Mouse (Mus musculus) lung, embryonic 14.5 days (tissue): ENCODE results near the gene Adarb2. TPM values are rescaled to one million over a fixed set of nuclear protein-coding genes. Genes with fewer than 3 reads are reported as not detected.

Experiments used
- ATAC-seq: fragments of 200-750 bp; cut with Nextera tagmentation; 2 replicates; pipeline ENCODE4 v1.8.0; 2017; ENCODE audit warnings: mild to moderate bottlenecking, moderate TSS enrichment, moderate library complexity; ENCODE audit not compliant: insufficient read depth
- DNase-seq: peaks from one replicate; pipeline ENCODE4 v3.0.0-alpha.2; 2015
- H3K27ac ChIP-seq: fragments of 300-500 bp; sonication (generic); 2 replicates; pipeline ENCODE4 v1.5.1; 2014; ENCODE audit warnings: low read depth, mild to moderate bottlenecking, moderate library complexity
- H3K27me3 ChIP-seq: fragments of 300-500 bp; sonication (generic); 2 replicates; pipeline ENCODE4 v1.6.1; 2014; ENCODE audit warnings: low read length, control low read depth; ENCODE audit not compliant: insufficient read depth
- H3K36me3 ChIP-seq: fragments of 300-500 bp; sonication (generic); 2 replicates; pipeline ENCODE4 v1.6.1; 2014; ENCODE audit warnings: control low read depth; ENCODE audit not compliant: insufficient read depth
- H3K4me1 ChIP-seq: fragments of 300-500 bp; sonication (generic); 2 replicates; pipeline ENCODE4 v1.6.1; 2014; ENCODE audit warnings: antibody characterized with exemption, control low read depth; ENCODE audit not compliant: insufficient read depth
- H3K4me2 ChIP-seq: fragments of 300-500 bp; sonication (generic); 2 replicates; pipeline ENCODE4 v1.6.1; 2014; ENCODE audit warnings: mild to moderate bottlenecking
- H3K4me3 ChIP-seq: fragments of 300-500 bp; sonication (generic); 2 replicates; pipeline ENCODE4 v1.5.1; 2014; ENCODE audit warnings: low read depth, low read length
- H3K9ac ChIP-seq: fragments of 300-500 bp; sonication (generic); 2 replicates; pipeline ENCODE4 v1.6.1; 2014
- H3K9me3 ChIP-seq: fragments of 300-500 bp; sonication (generic); 2 replicates; pipeline ENCODE4 v1.6.1; 2016; ENCODE audit warnings: low read depth, low read length, control low read depth
- CTCF ChIP-seq: IDR thresholded peaks from 2 replicates; pipeline ENCODE4 v1.5.1; 2016; ENCODE audit warnings: antibody characterized with exemption, low read depth
- WGBS: fragments of 180-500 bp; shearing (Covaris S2); extraction: QIAGEN DNeasy Blood & Tissue Kit; methylation state at CpG from one replicate; pipeline ENCODE4 v1.1.7; 2014; 5-methylcytosine and 5-hydroxymethylcytosine counted together
- polyA plus RNA-seq: library from polyadenylated mRNA; unstranded; fragments of >200 nt; fragmentation: Nextera tagmentation; extraction: Ambion mirVana; gene quantifications from 2 replicates; pipeline ENCODE4 v1.2.1, GENCODE M21; 2014

The Adarb2 gene
- polyA plus RNA-seq, 1 experiment from 2014 or later, result 0.24 TPM

- 74% methylated on average over 6 of the region's 6 CpGs for WGBS
- H3K4me1 ChIP-seq, result no peaks in the 10 kb centered on the region
- no peak for TF ChIP-seq CTCF
- no peak overlapping the region for H3K4me3 ChIP-seq
- H3K36me3 ChIP-seq, result peaks cover 11% of the 10 kb centered on the region
- H3K4me2 ChIP-seq, result no peak overlapping the region
- H3K9me3 ChIP-seq, result no peaks in the 10 kb centered on the region
- H3K27me3 ChIP-seq, result no peaks in the 10 kb centered on the region
- no peak for ATAC-seq
- no peak for DNase-seq
- no peak overlapping the region for H3K27ac ChIP-seq
- H3K9ac ChIP-seq, result no peak overlapping the region
Measured at GRCm38 (mm10) chr13:8800576-8800975, 597.9 kb downstream of the Adarb2 start.

GRCm38 (mm10) chr13:8805931-8806330 lies 603.3 kb downstream of the Adarb2 start:
- no peaks in the 10 kb centered on the region for H3K27me3 ChIP-seq
- no peak overlapping the region for H3K27ac ChIP-seq
- H3K4me3 ChIP-seq, result no peak overlapping the region
- no peak for TF ChIP-seq CTCF
- no peaks in the 10 kb centered on the region for H3K4me1 ChIP-seq
- 93% methylated on average over 2 of the region's 2 CpGs for WGBS
- H3K9me3 ChIP-seq, result no peaks in the 10 kb centered on the region
- no peak overlapping the region for H3K4me2 ChIP-seq
- peaks cover 12% of the 10 kb centered on the region for H3K36me3 ChIP-seq
- no peak for DNase-seq
- ATAC-seq, result no peak
- no peak overlapping the region for H3K9ac ChIP-seq
